Mouse (Mus musculus) limb, embryonic 12.5 days (tissue): ENCODE measurements at regions not wholly inside any gene's neighbourhood (a gene's known extent, or its start where the extent isn't known, plus 50 kb on each side); places are given as distances from the start of the nearest gene placed in this dataset.

Experiments
- ATAC-seq: fragments of 200-750 bp; cut with Nextera tagmentation; 2 replicates; pipeline ENCODE4 v1.8.0; 2017; ENCODE audit warnings: low read depth, moderate TSS enrichment; ENCODE audit not compliant: insufficient number of reproducible peaks, insufficient read depth, low FRiP score, low TSS enrichment
- H3K27ac ChIP-seq: fragments of 300-500 bp; sonication (generic); 2 replicates; pipeline ENCODE4 v1.5.1; 2016; ENCODE audit warnings: mild to moderate bottlenecking, moderate library complexity
- H3K27me3 ChIP-seq: fragments of 300-500 bp; sonication (generic); 2 replicates; pipeline ENCODE4 v1.6.1; 2016; ENCODE audit warnings: mild to moderate bottlenecking, moderate library complexity
- H3K36me3 ChIP-seq: fragments of 300-500 bp; sonication (generic); 2 replicates; pipeline ENCODE4 v1.6.1; 2016; ENCODE audit warnings: mild to moderate bottlenecking, moderate library complexity
- H3K4me1 ChIP-seq: fragments of 300-500 bp; sonication (generic); replicated peaks from 2 replicates; pipeline ENCODE4 v1.6.1; 2016
- H3K4me2 ChIP-seq: fragments of 300-500 bp; sonication (generic); 2 replicates; pipeline ENCODE4 v1.6.1; 2016; ENCODE audit warnings: mild to moderate bottlenecking, moderate library complexity
- H3K4me3 ChIP-seq: fragments of 300-500 bp; sonication (generic); replicated peaks from 2 replicates; pipeline ENCODE4 v1.5.1; 2016; ENCODE audit warnings: mild to moderate bottlenecking
- H3K9ac ChIP-seq: fragments of 300-500 bp; sonication (generic); replicated peaks from 2 replicates; pipeline ENCODE4 v1.6.1; 2016; ENCODE audit warnings: mild to moderate bottlenecking, moderate library complexity
- H3K9me3 ChIP-seq: fragments of 300-500 bp; sonication (generic); 2 replicates; pipeline ENCODE4 v1.6.1; 2016; ENCODE audit warnings: mild to moderate bottlenecking, moderate library complexity
- WGBS: fragments of 180-500 bp; shearing (Covaris S2); methylation state at CpG from one replicate; pipeline ENCODE4 v1.1.7; 2016; 5-methylcytosine and 5-hydroxymethylcytosine counted together

GRCm38 (mm10) chr5:141084746-141085145 is 84.4 kb upstream of the Card11 start:
- Histone ChIP-seq H3K27ac (no peak overlapping the region), H3K27me3 (no peaks in the 10 kb centered on the region), H3K36me3 (no peaks in the 10 kb centered on the region), H3K4me2 (no peak overlapping the region), H3K4me1 (no peaks in the 10 kb centered on the region; the same call in 1 of the 2 replicates), H3K9ac (no peak overlapping the region), H3K9me3 (no peaks in the 10 kb centered on the region), H3K4me3 (no peak overlapping the region)
- 52% methylated on average over 6 of the region's 7 CpGs for WGBS
- ATAC-seq = no peak

GRCm38 (mm10) chr5:141091676-141092075 is 91.3 kb upstream of the Card11 start:
- H3K36me3 ChIP-seq = no peaks in the 10 kb centered on the region
- no peak for ATAC-seq
- no peaks in the 10 kb centered on the region for H3K4me1 ChIP-seq
- 74% methylated on average over 14 of the region's 14 CpGs for WGBS
- H3K9me3 ChIP-seq = no peaks in the 10 kb centered on the region
- no peak overlapping the region for H3K9ac ChIP-seq
- no peak overlapping the region for H3K4me2 ChIP-seq
- no peak overlapping the region for H3K4me3 ChIP-seq
- H3K27ac ChIP-seq = no peak overlapping the region
- no peaks in the 10 kb centered on the region for H3K27me3 ChIP-seq

- H3K4me3 ChIP-seq = no peak overlapping the region
- no peak for ATAC-seq
- H3K27me3 ChIP-seq = no peaks in the 10 kb centered on the region
- no peak overlapping the region for H3K27ac ChIP-seq
- no peaks in the 10 kb centered on the region for H3K9me3 ChIP-seq
- 61% methylated on average over 4 of the region's 4 CpGs for WGBS
- no peak overlapping the region for H3K9ac ChIP-seq
- no peaks in the 10 kb centered on the region for H3K36me3 ChIP-seq
- H3K4me1 ChIP-seq = no peaks in the 10 kb centered on the region
- H3K4me2 ChIP-seq = no peak overlapping the region
These were observed 93.3 kb upstream of the Card11 start for GRCm38 (mm10) chr5:141093641-141094040.

GRCm38 (mm10) chr5:141097878-141098277 is 97.5 kb upstream of the Card11 start:
- Histone ChIP-seq H3K4me2 (no peak overlapping the region), H3K4me3 (no peak overlapping the region), H3K9me3 (no peaks in the 10 kb centered on the region), H3K4me1 (no peaks in the 10 kb centered on the region), H3K27ac (no peak overlapping the region), H3K27me3 (no peaks in the 10 kb centered on the region), H3K9ac (no peak overlapping the region), H3K36me3 (no peaks in the 10 kb centered on the region)
- no peak for ATAC-seq
- whole genome bisulfite sequencing = 26% methylated on average over 4 of the region's 4 CpGs

GRCm38 (mm10) chr5:141111666-141112065 is 111.3 kb upstream of the Card11 start:
- H3K9ac ChIP-seq = no peak overlapping the region
- H3K27ac ChIP-seq = no peak overlapping the region
- 80% methylated on average over 3 of the region's 3 CpGs for WGBS
- H3K36me3 ChIP-seq = no peaks in the 10 kb centered on the region
- no peak overlapping the region for H3K4me2 ChIP-seq
- H3K27me3 ChIP-seq = no peaks in the 10 kb centered on the region
- H3K4me3 ChIP-seq = no peak overlapping the region
- H3K4me1 ChIP-seq = no peaks in the 10 kb centered on the region
- no peaks in the 10 kb centered on the region for H3K9me3 ChIP-seq
- no peak for ATAC-seq

GRCm38 (mm10) chr5:141115273-141115904 is 115.0 kb upstream of the Card11 start:
- Histone ChIP-seq H3K27me3 (no peaks in the 10 kb centered on the region), H3K4me1 (no peaks in the 10 kb centered on the region), H3K27ac (no peak overlapping the region), H3K4me2 (no peak overlapping the region), H3K4me3 (no peak overlapping the region), H3K36me3 (no peaks in the 10 kb centered on the region), H3K9ac (no peak overlapping the region), H3K9me3 (no peaks in the 10 kb centered on the region)
- WGBS = 41% methylated on average over 4 of the region's 4 CpGs
- ATAC-seq = no peak

- Histone ChIP-seq H3K4me3 (no peak overlapping the region), H3K9me3 (no peaks in the 10 kb centered on the region), H3K4me1 (no peaks in the 10 kb centered on the region), H3K27ac (no peak overlapping the region), H3K36me3 (no peaks in the 10 kb centered on the region), H3K4me2 (no peak overlapping the region), H3K9ac (no peak overlapping the region), H3K27me3 (no peaks in the 10 kb centered on the region)
- WGBS = 73% methylated on average over 8 of the region's 8 CpGs
- no peak for ATAC-seq
These were observed 115.6 kb upstream of the Card11 start for GRCm38 (mm10) chr5:141115963-141116362.

- Histone ChIP-seq H3K36me3 (no peaks in the 10 kb centered on the region), H3K27ac (no peak overlapping the region), H3K4me2 (no peak overlapping the region), H3K27me3 (no peaks in the 10 kb centered on the region), H3K9ac (no peak overlapping the region), H3K4me1 (no peaks in the 10 kb centered on the region), H3K4me3 (no peak overlapping the region), H3K9me3 (no peaks in the 10 kb centered on the region)
- WGBS = 81% methylated on average over 7 of the region's 7 CpGs
- no peak for ATAC-seq
These were observed 115.4 kb upstream of the Sdk1 start for GRCm38 (mm10) chr5:141125870-141126269.

- ATAC-seq = no peak
- Histone ChIP-seq H3K36me3 (no peaks in the 10 kb centered on the region), H3K4me1 (no peaks in the 10 kb centered on the region), H3K4me3 (no peak overlapping the region), H3K9me3 (no peaks in the 10 kb centered on the region), H3K4me2 (no peak overlapping the region), H3K9ac (no peak overlapping the region), H3K27ac (no peak overlapping the region), H3K27me3 (no peaks in the 10 kb centered on the region)
- 84% methylated on average over 7 of the region's 7 CpGs for WGBS
These were observed 114.8 kb upstream of the Sdk1 start for GRCm38 (mm10) chr5:141126536-141126935.

- Histone ChIP-seq H3K4me1 (peaks cover 12% of the 10 kb centered on the region), H3K9me3 (no peaks in the 10 kb centered on the region; the same call in 1 of the 2 replicates), H3K9ac (no peak overlapping the region), H3K27me3 (no peaks in the 10 kb centered on the region), H3K27ac (no peak overlapping the region), H3K4me2 (no peak overlapping the region), H3K36me3 (no peaks in the 10 kb centered on the region), H3K4me3 (no peak overlapping the region)
- ATAC-seq = no peak
- WGBS = 82% methylated on average over 1 of the region's 1 CpGs
These were observed 110.3 kb upstream of the Sdk1 start for GRCm38 (mm10) chr5:141131036-141131435.

GRCm38 (mm10) chr5:141131906-141132305 is 109.4 kb upstream of the Sdk1 start:
- H3K36me3 ChIP-seq = no peaks in the 10 kb centered on the region
- peaks cover 16% of the 10 kb centered on the region for H3K4me1 ChIP-seq
- H3K27me3 ChIP-seq = no peaks in the 10 kb centered on the region
- no peak overlapping the region for H3K27ac ChIP-seq
- no peak for ATAC-seq
- WGBS = 46% methylated on average over 9 of the region's 9 CpGs
- no peak overlapping the region for H3K9ac ChIP-seq
- no peak overlapping the region for H3K4me2 ChIP-seq
- no peaks in the 10 kb centered on the region; the same call in 1 of the 2 replicates for H3K9me3 ChIP-seq
- no peak overlapping the region for H3K4me3 ChIP-seq

GRCm38 (mm10) chr5:141136239-141136638 is 105.1 kb upstream of the Sdk1 start:
- H3K4me2 ChIP-seq = no peak overlapping the region
- WGBS = 29% methylated on average over 4 of the region's 4 CpGs
- H3K4me3 ChIP-seq = no peak overlapping the region
- H3K4me1 ChIP-seq = peaks cover 32% of the 10 kb centered on the region
- peak; percentile 27; the same call in 1 of the 2 replicates for ATAC-seq
- H3K27ac ChIP-seq = 0 out of 2 replicates have a peak overlapping the region, but pooled peaks have one; percentile 2
- H3K36me3 ChIP-seq = no peaks in the 10 kb centered on the region
- H3K9me3 ChIP-seq = no peaks in the 10 kb centered on the region; the same call in 1 of the 2 replicates
- H3K27me3 ChIP-seq = no peaks in the 10 kb centered on the region
- no peak overlapping the region for H3K9ac ChIP-seq
